Mouse (Mus musculus): ENCODE data around the gene Pnkd.

Gene Pnkd

DNA sequence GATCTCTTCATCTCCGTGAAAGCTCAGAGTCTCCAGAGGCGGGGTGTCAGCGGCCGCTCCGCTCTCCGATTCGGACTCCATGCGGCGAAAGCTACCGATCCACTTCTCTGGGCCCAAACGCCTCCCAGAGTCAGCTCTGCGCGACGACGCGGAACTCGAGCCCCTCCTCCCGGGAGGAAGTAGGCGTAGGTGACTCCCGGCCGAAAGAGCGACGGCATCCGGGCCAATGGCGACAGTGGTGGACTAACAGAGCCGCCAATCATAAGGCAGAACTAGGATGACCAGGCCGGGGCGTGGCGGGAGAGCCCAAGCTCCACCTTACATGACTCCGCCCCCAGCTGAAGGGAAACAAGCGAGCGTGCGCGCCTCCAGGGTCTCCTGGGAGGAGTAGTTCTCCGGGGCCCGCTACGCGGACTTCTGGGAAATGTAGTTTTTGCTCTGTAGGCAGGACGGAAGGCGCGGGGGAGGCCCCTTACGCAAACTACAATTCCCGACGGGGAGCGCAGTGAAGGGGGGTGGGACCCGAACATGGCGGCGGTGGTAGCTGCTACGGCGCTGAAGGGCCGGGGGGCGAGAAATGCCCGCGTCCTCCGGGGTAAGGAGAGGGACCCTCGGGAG, at the start of gene Pnkd, which contains the start of gene Aamp:
Gene Pnkd (plus strand): TSS at position 388 of the 618 bp plus-strand sequence.
Gene Aamp (minus strand): TSS at position 196 of the 618 bp plus-strand sequence.
- DNase-seq (ENCODE audit: low read depth, low spot score), result peak; percentile 100

GRCm38 (mm10) chr1:74235938-74236589, 48.7 kb upstream of the Pnkd start, which contains the start of gene Arpc2:
Gene Arpc2, plus strand, starts transcription at chr1:74236084.
- DNase-seq (ENCODE audit: low read depth, low spot score), result peak; percentile 90

DNA sequence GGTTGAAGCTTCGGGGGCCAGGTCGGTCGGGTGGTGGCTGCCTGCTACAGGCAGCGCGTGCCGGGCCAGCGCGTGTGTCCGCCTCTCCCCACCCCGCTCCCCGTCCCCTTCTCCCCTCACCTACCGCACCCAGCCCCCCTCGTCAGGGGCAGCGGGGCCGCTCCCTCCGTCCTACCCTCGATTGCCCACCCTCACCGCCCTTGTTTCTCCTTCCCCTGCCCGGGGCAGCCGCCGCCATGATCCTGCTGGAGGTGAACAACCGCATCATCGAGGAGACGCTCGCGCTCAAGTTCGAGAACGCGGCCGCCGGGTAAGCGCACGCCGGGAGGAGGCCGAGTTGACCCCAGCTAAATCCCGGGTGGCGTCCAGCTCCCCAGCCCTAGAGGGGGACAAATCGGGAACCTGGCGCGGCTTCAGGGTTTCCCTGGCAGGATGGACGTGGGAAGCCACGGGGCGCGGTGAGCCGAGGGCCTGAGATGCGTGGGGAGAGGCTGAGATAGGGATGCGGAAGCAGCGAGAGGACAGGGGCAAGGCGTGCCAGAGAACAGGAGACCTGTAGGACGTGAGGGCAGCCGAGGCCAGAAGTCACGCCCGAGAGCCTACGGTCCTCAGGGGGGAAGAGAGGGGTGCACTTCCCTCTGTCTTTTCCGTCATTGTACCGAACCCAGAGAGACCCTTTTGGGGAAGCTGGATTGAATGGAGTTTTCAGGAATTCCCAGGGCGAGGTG, 48.0 kb upstream of the Pnkd start:
- DNase-seq (ENCODE audit: low read depth, low spot score), result no peak

DNA sequence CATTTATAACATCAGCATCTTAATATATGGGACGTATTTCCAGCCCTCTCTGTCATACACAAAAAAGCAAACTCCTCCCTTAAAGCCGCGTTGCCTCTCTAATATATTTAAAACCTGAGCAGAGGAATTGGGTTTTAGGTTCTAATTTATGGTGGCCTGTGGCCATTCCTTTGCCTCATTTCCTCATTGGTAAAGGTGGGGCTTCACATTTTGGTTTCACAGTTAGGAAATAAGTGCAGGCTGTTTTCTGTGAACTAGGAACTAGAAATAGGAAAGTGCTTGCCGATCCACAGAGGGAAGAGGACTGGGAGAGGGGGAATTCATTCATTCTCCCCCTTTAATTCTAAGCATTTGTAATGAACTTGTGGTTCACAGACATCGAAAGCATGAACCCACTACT, 47.1 kb upstream of the Pnkd start:
- DNase-seq (ENCODE audit: low read depth, low spot score), result no peak

DNA sequence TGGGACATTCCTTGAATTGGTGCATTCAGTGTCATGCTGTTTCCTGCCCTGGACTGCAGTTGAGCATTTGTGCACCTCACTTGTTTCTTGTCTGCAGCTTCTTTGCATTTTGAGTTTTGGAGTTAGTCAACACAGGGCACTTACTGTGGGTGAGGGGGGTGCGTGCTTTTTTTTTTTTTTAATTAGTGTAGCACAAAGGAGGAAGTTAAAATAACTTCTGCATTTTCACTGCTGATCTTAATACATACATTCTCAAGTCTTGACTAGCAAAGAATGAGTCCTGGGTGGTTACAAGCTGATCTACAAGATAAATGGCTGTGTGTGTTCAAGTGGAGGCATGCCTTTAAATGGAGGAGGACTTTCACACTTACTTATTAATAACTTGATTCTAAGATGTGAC, 46.6 kb upstream of the Pnkd start:
- DNase-seq (ENCODE audit: low read depth, low spot score), result no peak

DNA sequence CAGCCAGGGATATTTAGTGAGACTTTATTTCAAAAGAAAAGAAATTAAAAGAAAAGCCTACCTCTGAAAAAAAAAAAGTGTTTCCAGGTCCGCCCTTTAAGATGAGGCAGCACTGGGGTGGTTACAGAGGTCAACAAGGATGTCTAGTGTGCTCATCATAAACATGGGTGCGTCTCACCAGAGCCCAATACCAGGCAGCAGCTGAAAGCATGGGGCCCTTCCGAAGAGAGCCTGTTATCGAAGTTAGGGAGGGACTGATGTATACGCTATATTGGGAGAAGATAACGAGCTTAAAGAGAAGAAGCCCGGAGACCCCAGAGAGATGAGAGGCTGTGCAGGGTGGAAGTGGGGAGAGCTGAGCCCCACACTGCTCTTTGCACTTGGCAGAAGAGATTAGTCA, 45.6 kb upstream of the Pnkd start:
- no peak for DNase-seq (ENCODE audit: low read depth, low spot score)

DNA sequence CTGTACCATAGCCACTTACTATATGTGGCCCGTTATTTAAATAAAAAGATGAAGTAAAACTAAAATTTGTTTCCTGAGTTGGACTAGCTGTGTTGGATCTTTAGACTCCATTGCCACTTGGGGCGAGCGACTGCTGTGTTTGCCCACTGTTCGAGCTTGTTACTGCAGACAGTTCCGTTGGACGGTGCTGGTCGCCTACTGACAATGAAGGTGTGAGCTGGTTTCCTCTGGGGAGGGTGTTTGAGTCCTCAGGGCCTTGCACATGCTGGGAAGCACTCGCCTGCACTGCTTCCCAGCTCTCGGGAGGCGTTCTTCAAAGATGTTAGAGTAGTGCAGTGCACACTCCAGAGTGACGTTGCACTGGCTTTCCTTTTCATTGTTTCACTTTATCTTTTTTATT, 45.1 kb upstream of the Pnkd start:
- no peak for DNase-seq (ENCODE audit: low read depth, low spot score)

GRCm38 (mm10) chr1:74240311-74240710, 44.4 kb upstream of the Pnkd start:
- DNase-seq (ENCODE audit: low read depth, low spot score), result no peak

GRCm38 (mm10) chr1:74240832-74241231, 43.9 kb upstream of the Pnkd start:
- no peak for DNase-seq (ENCODE audit: low read depth, low spot score)

DNA sequence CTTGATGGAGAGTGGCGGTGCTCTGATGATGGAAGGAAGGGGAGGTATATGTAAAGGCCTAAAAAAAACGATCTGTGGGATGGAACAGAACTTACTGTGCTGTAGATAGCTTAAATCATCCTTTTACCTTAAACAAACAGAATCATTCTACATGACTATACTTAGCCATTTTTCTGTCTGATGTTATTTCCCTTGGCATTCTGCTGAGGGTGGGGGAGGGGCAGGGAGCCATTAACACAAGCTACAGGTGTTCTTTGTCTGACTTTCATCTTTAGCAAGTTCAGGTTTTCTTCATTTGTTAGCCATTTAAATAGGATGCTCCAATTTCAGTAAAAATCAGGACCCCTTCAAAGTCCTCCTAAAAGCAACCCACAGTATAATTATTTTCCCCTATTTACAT, 39.2 kb upstream of the Pnkd start:
- no peak for DNase-seq (ENCODE audit: low read depth, low spot score)

DNA sequence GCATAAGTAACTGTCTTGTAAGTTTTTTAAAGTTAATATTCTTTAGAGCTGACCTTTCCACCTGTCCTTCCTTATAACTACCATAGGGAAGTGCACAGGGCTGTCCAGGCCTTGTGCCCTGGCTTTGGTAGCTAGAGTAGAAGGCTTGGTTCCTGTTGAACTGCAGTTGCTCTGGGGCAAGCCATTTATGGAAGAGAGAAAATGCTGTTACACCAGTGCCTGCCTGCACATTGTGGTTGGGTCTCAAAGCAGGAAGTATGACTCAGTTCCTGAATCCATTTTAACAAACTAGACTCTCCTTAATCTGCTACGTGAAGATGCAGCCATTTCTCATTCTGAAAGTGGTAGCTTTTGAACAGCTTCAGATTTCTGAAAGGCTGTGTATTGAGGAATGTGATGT, 35.9 kb upstream of the Pnkd start:
- no peak for DNase-seq (ENCODE audit: low read depth, low spot score)

- no peak for DNase-seq (ENCODE audit: low read depth, low spot score)
These were observed 35.3 kb upstream of the Pnkd start for GRCm38 (mm10) chr1:74249331-74249980.

GRCm38 (mm10) chr1:74250096-74250495, 34.6 kb upstream of the Pnkd start:
- no peak for DNase-seq (ENCODE audit: low read depth, low spot score)

- DNase-seq (ENCODE audit: low read depth, low spot score), result no peak
These were observed 28.9 kb upstream of the Pnkd start for GRCm38 (mm10) chr1:74255704-74256345.

DNA sequence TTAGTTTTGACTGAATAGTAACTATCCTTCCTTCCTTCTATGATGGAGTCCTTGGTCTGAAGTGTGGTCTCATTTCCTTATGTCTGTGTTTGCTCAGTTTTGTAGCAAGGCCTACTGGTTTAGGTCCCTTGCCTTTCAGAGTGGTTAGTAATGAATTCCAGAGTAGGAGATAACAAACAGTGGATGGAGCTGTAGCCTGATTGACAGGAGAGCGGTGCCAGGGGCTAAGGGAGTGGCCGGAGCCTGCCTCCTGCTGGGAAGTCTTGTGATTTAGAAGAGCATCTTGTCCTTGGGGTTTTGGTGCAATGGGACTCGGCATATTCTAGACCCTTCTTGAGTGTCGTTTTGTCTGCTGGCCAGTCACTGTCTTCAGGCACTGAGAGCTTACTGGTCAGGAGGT, 27.9 kb upstream of the Pnkd start:
- no peak for DNase-seq (ENCODE audit: low read depth, low spot score)

GRCm38 (mm10) chr1:74262510-74262909, 22.2 kb upstream of the Pnkd start:
- no peak for DNase-seq (ENCODE audit: low read depth, low spot score)

- DNase-seq (ENCODE audit: low read depth, low spot score), result no peak
These were observed 16.0 kb upstream of the Pnkd start for GRCm38 (mm10) chr1:74268750-74269149.

DNA sequence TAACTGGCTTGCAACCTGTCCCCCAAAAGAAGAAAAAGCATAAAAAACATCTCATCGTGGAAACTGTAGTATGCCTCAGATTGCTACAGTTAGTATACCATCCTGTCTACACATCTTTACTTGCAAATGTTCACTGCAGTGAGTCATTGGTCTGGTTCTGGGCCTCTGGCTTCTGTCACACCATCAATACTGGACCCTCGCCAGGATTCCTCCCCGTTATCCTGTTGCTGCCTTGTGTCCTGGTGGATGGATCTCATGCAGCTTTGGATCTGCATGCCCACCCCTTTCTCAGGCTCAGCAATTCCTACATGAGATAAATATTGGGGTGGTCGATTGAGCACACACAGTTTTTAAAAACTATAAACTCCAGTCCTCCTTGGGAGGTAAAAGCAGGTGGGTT, 13.1 kb upstream of the Pnkd start:
- no peak for DNase-seq (ENCODE audit: low read depth, low spot score)

GRCm38 (mm10) chr1:74275015-74275414, 9.7 kb upstream of the Pnkd start:
- DNase-seq (ENCODE audit: low read depth, low spot score), result no peak

- DNase-seq (ENCODE audit: low read depth, low spot score), result no peak
These were observed 7.7 kb upstream of the Pnkd start for GRCm38 (mm10) chr1:74277041-74277440.

DNA sequence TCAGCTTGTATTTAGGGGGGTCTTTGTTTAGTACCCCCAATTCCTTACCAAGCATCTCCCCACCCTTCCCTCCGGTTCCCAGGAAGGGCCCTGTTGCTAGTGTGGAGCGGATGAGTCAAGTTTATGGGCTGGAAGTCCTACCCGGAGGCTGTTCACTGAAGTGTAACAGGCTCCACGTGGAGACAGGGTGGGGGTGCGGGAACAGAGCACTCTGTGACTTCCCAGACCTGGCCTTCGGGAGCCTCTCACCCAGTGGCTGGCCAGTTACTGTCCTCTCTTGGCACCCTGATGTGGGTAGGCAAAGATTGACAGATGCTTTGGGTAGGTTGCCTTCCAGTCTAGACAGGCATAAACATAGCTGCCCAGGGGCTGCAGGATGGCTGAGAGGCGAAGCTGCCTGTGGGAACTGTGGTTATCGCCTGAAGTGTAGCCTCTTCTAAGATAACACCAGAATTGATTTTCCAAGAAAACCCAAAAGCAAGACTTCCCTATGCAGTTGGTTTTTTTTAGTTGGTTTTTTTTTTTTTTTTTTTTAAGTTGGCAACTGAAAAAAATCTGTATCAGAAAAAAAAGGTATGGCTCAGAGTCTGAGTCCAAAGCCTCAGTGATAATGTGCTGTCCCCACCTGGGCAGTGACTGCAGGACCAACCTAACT, 6.7 kb upstream of the Pnkd start:
- DNase-seq (ENCODE audit: low read depth, low spot score), result no peak

Data from brain, embryonic 18.5 days (tissue).